Mouse (Mus musculus) heart, postnatal 4 days (tissue): ENCODE measurements around the gene Gm16253. TPM values are rescaled to one million over a fixed set of nuclear protein-coding genes. Genes with fewer than 3 reads are reported as not detected.

Experiments
- DNase-seq: peaks from one replicate; pipeline ENCODE4 v3.0.0; 2021
- total RNA-seq, 2 experiments: library from RNA; stranded (reverse); gene quantifications; 2 replicates each; pipeline ENCODE4 v1.2.3; 2021

Gene Gm16253
- total RNA-seq, 2 experiments from 2014 or later: 2.5 to 2.9 TPM

GRCm38 (mm10) chr3:96557694-96558093, 19.1 kb upstream of the Gm16253 start, which contains the start of gene Txnip:
Txnip (plus strand) TSS chr3:96557957.
- peak; percentile 100 for DNase-seq

- peak; percentile 54 for DNase-seq
Measured at GRCm38 (mm10) chr3:96558159-96558558, 18.6 kb upstream of the Gm16253 start.

- DNase-seq: peak; percentile 15
Measured at GRCm38 (mm10) chr3:96558668-96559196, 18.1 kb upstream of the Gm16253 start.

GRCm38 (mm10) chr3:96559398-96559910, 17.3 kb upstream of the Gm16253 start:
- no peak for DNase-seq

- peak; percentile 48 for DNase-seq
Measured at GRCm38 (mm10) chr3:96559911-96560850, 16.6 kb upstream of the Gm16253 start.

- DNase-seq: peak; percentile 34
Measured at GRCm38 (mm10) chr3:96560881-96561668, 15.7 kb upstream of the Gm16253 start.

- DNase-seq: peak; percentile 62
Measured at GRCm38 (mm10) chr3:96561946-96562681, 14.7 kb upstream of the Gm16253 start.

GRCm38 (mm10) chr3:96563267-96563666, 13.5 kb upstream of the Gm16253 start:
- DNase-seq: no peak

- no peak for DNase-seq
Measured at GRCm38 (mm10) chr3:96563911-96564632, 12.7 kb upstream of the Gm16253 start.

GRCm38 (mm10) chr3:96564633-96565032, 12.2 kb upstream of the Gm16253 start:
- no peak for DNase-seq

GRCm38 (mm10) chr3:96565105-96565504, 11.7 kb upstream of the Gm16253 start:
- DNase-seq: no peak

GRCm38 (mm10) chr3:96566661-96567450, 9.9 kb upstream of the Gm16253 start:
- DNase-seq: no peak

- DNase-seq: peak; percentile 19
Measured at GRCm38 (mm10) chr3:96568605-96569004, 8.2 kb upstream of the Gm16253 start.

GRCm38 (mm10) chr3:96569506-96569905, 7.3 kb upstream of the Gm16253 start:
- peak; percentile 64 for DNase-seq

GRCm38 (mm10) chr3:96569966-96570605, 6.7 kb upstream of the Gm16253 start:
- peak; percentile 25 for DNase-seq

- DNase-seq: no peak
Measured at GRCm38 (mm10) chr3:96570643-96571042, 6.1 kb upstream of the Gm16253 start.

- DNase-seq: no peak
Measured at GRCm38 (mm10) chr3:96571336-96571735, 5.4 kb upstream of the Gm16253 start.

- DNase-seq: peak; percentile 79
Measured at GRCm38 (mm10) chr3:96571896-96572698, 4.7 kb upstream of the Gm16253 start.
